Mouse (Mus musculus) kidney, adult 2 months (tissue): ENCODE measurements around the gene St3gal3.

Experiments used
- CTCF ChIP-seq: fragments of 200-500 bp; conservative IDR thresholded peaks from 2 replicates; pipeline ENCODE4 v1.5.1; 2011; ENCODE audit warnings: low read depth, mild to moderate bottlenecking, control low read depth, low read length, moderate library complexity, mixed read lengths; ENCODE audit not compliant: insufficient read depth, insufficient read length
- POLR2A ChIP-seq: fragments of 200-500 bp; IDR thresholded peaks from one replicate; pipeline ENCODE4 v1.6.1; 2011; ENCODE audit warnings: low read depth, low read length, control low read depth

- peak; percentile 70 for TF ChIP-seq CTCF
- TF ChIP-seq POLR2A, result no peak
Observed at GRCm38 (mm10) chr4:117928699-117929241, 205.9 kb downstream of the St3gal3 start.
